Mouse (Mus musculus): ENCODE measurements around the gene Cyp2d9. TPM values are rescaled to one million over a fixed set of nuclear protein-coding genes. Genes with fewer than 3 reads are reported as not detected.
"Not testable (repeated sequence)": the region's sequence is repeated elsewhere in the genome, so short reads cannot be mapped to it uniquely, and the experiment has no call there.

Gene Cyp2d9
- total and polyA plus RNA-seq, 2 experiments from 2014 or later = not detected

DNA sequence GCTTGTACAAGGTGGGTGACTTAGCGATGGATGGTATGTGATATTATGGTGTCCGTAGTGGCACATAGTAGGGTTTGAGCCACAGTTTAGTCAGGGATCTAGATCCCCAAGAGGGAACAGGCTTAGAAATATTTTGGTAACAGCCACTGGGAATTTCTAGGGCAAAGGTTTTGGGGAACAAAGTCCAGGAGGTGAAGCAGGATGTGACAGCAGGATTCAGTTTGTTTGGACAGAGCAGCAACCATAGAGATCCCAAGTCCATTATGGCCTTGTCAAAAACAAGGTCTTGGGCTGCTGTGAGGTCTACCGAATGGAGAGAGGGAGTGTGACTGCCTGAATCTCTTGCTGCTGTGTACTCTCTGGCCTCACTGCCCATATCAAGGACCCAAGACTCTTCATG, 10.4 kb downstream of the Cyp2d9 start:
- H3K27ac ChIP-seq = no peak overlapping the region
- H3K27me3 ChIP-seq (ENCODE audit: insufficient read depth, low read length) = no peaks in the 10 kb centered on the region
- H3K9me3 ChIP-seq (ENCODE audit: low read length) = no peaks in the 10 kb centered on the region
- no peak overlapping the region for H3K4me2 ChIP-seq (ENCODE audit: low read depth, low read length)
- no peaks in the 10 kb centered on the region for H3K36me3 ChIP-seq (ENCODE audit: insufficient read depth, low read length)
- no peak for DNase-seq (ENCODE audit: low spot score)
- H3K9ac ChIP-seq (replicated peaks; ENCODE audit: low read length) = no peak overlapping the region
- WGBS = 93% methylated on average over 3 of the region's 3 CpGs
- no peak for ATAC-seq
- no peak for TF ChIP-seq CTCF (IDR thresholded peaks at IDR 0.05; ENCODE audit: low read depth)
- no peaks in the 10 kb centered on the region for H3K4me1 ChIP-seq (ENCODE audit: insufficient read depth, low read length)
- no peak overlapping the region for H3K4me3 ChIP-seq (ENCODE audit: low read length)

DNA sequence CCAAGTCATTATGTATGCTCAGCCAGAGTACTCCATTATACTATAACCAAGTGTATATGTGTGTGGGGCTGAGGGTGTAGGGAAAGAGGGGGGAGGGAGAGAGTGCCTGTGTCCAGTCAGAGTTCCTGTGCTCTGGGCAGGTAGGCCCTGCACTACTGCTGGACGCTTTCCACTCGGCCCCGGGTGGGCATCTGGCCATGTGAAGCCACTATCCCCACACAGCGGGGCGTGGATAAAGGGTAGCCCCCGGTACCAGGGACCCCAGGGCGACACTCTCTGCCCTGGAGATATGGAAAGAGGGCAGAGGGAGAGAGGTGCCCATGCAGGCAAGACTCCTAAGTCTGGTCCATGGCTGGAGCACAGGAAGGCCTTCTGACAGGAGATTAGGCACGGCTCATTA, 12.0 kb downstream of the Cyp2d9 start:
- Histone ChIP-seq H3K4me1 (ENCODE audit: insufficient read depth, low read length) (no peaks in the 10 kb centered on the region), H3K9ac (replicated peaks; ENCODE audit: low read length) (no peak overlapping the region), H3K4me3 (ENCODE audit: low read length) (no peak overlapping the region), H3K4me2 (ENCODE audit: low read depth, low read length) (no peak overlapping the region), H3K36me3 (ENCODE audit: insufficient read depth, low read length) (no peaks in the 10 kb centered on the region), H3K9me3 (ENCODE audit: low read length) (no peaks in the 10 kb centered on the region), H3K27ac (no peak overlapping the region), H3K27me3 (ENCODE audit: insufficient read depth, low read length) (no peaks in the 10 kb centered on the region)
- no peak for DNase-seq (ENCODE audit: low spot score)
- TF ChIP-seq CTCF (IDR thresholded peaks at IDR 0.05; ENCODE audit: low read depth) = no peak
- 70% methylated on average over 8 of the region's 8 CpGs for WGBS
- ATAC-seq = no peak

DNA sequence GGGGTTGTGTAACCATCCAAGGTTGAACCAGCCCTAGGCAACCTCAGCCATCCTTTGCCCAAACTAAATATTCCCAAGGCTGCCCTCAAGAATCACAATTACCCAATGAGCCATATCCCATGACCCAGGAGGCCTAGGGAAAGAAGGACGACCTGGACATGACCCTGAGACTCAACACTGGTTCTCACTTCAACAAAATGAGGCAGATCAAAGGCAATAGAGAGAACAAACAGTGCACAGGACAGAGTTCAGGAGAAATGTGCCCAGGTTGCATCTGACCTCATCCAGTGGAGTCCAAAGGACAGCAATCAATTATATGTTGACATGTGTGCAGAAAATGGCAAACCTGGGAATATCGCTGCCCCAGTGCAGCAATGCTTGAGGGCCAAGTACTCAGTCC, 16.8 kb downstream of the Cyp2d9 start:
- H3K36me3 ChIP-seq (ENCODE audit: insufficient read depth, low read length); H3K9ac ChIP-seq (replicated peaks; ENCODE audit: low read length); H3K27me3 ChIP-seq (ENCODE audit: insufficient read depth, low read length); ATAC-seq; H3K9me3 ChIP-seq (ENCODE audit: low read length); H3K27ac ChIP-seq; H3K4me1 ChIP-seq (ENCODE audit: insufficient read depth, low read length); H3K4me3 ChIP-seq (ENCODE audit: low read length); DNase-seq (ENCODE audit: low spot score); H3K4me2 ChIP-seq (ENCODE audit: low read depth, low read length): not testable (repeated sequence)
- WGBS = 83% methylated on average over 2 of the region's 2 CpGs

DNA sequence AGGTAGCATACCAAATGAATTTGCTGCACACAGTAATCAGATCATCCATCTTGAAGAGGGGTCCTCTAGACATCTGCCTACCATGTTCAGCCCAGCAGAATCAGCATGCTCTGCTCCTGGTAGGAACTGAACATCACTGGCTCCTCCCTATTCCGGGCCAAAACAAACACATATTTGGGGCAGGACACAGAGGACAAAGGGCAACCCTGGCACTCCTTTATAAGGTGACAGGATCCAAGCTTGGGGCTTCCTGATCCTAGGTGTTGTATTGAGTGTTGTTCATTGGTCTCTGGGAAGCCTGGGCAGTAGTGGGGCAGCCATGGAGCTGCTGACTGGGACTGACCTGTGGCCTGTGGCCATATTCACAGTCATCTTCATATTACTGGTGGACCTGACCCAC, 18.9 kb downstream of the Cyp2d9 start:
- H3K9ac ChIP-seq (replicated peaks; ENCODE audit: low read length); H3K27ac ChIP-seq; H3K4me3 ChIP-seq (ENCODE audit: low read length); H3K4me1 ChIP-seq (ENCODE audit: insufficient read depth, low read length); ATAC-seq; H3K9me3 ChIP-seq (ENCODE audit: low read length); H3K27me3 ChIP-seq (ENCODE audit: insufficient read depth, low read length); H3K36me3 ChIP-seq (ENCODE audit: insufficient read depth, low read length); DNase-seq (ENCODE audit: low spot score); H3K4me2 ChIP-seq (ENCODE audit: low read depth, low read length): not testable (repeated sequence)
- 96% methylated on average over 1 of the region's 1 CpGs for WGBS

DNA sequence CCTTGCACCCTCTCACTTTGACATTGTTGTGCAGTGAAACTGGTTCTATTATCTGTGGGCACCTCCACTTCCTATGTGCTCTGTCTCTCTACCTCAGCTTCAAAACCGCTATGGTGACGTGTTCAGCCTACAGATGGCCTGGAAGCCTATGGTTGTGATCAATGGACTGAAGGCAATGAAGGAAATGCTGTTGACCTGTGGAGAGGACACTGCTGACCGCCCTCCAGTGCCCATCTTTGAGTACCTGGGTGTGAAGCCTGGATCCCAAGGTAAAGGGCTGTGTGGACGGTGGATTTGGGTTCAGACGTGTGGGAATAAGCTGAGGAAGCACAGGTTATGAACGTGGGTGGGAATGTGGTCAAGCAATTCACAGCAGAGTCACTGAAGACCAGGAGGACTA, 20.3 kb downstream of the Cyp2d9 start:
- DNase-seq (ENCODE audit: low spot score); H3K36me3 ChIP-seq (ENCODE audit: insufficient read depth, low read length); H3K9me3 ChIP-seq (ENCODE audit: low read length); H3K4me2 ChIP-seq (ENCODE audit: low read depth, low read length); H3K9ac ChIP-seq (replicated peaks; ENCODE audit: low read length); ATAC-seq; H3K27me3 ChIP-seq (ENCODE audit: insufficient read depth, low read length); H3K4me3 ChIP-seq (ENCODE audit: low read length); H3K4me1 ChIP-seq (ENCODE audit: insufficient read depth, low read length); H3K27ac ChIP-seq: not testable (repeated sequence)
- 91% methylated on average over 6 of the region's 6 CpGs for WGBS

DNA sequence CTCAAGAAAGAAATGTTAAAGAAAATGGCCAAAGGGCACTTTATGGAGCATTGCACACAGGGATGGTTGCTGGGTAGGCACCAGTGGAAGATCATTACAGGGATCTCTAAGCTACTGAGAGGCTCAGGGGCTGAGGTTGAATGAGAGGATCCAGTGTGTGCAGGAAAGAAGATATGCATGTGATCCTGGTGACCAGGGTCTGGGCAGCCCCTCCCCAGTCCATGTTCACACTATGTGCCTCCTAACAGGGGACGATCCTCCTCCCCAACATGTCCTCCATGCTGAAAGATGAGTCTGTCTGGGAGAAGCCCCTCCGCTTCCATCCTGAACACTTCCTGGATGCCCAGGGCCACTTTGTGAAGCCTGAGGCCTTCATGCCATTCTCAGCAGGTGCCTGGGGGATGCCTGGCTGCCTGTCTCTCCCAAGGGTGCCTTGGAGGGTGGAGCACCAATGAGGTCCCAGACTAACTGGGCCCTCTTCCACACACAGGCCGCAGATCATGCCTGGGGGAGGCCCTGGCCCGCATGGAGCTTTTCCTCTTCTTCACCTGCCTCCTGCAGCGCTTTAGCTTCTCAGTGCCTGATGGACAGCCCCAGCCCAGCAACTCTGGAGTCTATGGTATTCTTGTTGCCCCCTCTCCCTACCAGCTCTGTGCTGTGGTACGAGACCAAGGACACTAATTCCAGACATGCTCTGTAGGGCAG, 23.0 kb downstream of the Cyp2d9 start:
- H3K36me3 ChIP-seq (ENCODE audit: insufficient read depth, low read length); H3K4me2 ChIP-seq (ENCODE audit: low read depth, low read length); ATAC-seq; H3K27ac ChIP-seq; H3K27me3 ChIP-seq (ENCODE audit: insufficient read depth, low read length); H3K4me3 ChIP-seq (ENCODE audit: low read length); H3K9me3 ChIP-seq (ENCODE audit: low read length); H3K9ac ChIP-seq (replicated peaks; ENCODE audit: low read length); DNase-seq (ENCODE audit: low spot score); H3K4me1 ChIP-seq (ENCODE audit: insufficient read depth, low read length): not testable (repeated sequence)
- 91% methylated on average over 6 of the region's 6 CpGs for WGBS

DNA sequence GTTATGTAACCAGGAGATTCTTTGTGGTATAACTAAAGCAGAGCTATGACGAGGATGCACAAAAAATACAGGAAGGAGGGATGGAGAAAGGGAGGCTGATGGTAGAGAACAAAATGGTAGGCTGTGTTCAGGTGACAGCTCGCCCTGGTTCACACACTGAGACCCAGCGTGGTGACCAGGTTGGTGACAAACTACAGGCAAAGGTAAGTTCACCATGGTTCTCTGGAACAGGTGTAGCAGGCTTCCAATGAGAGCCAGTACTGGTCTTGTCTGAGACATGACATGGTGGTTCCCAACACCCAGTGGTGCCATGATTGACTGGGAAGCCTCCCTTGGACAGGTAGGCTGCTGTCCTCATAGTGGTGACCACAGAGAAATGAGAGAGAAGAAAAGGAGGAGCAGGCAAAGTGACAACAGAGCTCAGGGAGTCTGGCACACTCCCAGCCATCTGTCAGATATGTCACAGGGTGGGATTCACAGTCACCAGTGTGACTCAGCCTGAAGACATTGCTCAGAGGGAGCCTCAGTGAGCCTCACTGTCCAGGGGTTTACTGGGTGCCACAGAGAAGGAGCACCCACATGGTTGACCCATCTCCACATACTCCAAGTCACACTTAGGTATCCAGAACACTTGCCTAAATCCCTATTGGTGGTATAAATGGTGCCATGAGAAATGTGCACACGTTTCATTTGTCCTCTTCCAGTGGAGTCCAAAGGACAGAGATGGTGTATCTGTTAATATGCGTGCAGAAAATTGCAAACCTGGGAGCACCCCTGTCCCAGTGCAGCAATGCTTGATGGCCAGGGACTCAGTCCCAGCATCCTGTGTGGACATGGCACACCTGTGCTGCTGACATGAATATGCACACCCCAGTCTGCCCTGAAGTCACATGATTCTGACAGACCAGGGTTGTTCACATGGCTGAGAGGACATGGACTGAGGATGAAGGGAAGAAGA, 24.1 kb downstream of the Cyp2d9 start:
- DNase-seq (ENCODE audit: low spot score) (no peak), ATAC-seq (no peak)
- Histone ChIP-seq H3K9ac (replicated peaks; ENCODE audit: low read length) (no peak overlapping the region), H3K27ac (no peak overlapping the region), H3K4me1 (ENCODE audit: insufficient read depth, low read length) (no peaks in the 10 kb centered on the region), H3K4me3 (ENCODE audit: low read length) (no peak overlapping the region), H3K9me3 (ENCODE audit: low read length) (no peaks in the 10 kb centered on the region), H3K4me2 (ENCODE audit: low read depth, low read length) (no peak overlapping the region), H3K27me3 (ENCODE audit: insufficient read depth, low read length) (no peaks in the 10 kb centered on the region), H3K36me3 (ENCODE audit: insufficient read depth, low read length) (no peaks in the 10 kb centered on the region)
- 82% methylated on average over 5 of the region's 5 CpGs for WGBS
- TF ChIP-seq CTCF (IDR thresholded peaks at IDR 0.05; ENCODE audit: low read depth) = no peak

DNA sequence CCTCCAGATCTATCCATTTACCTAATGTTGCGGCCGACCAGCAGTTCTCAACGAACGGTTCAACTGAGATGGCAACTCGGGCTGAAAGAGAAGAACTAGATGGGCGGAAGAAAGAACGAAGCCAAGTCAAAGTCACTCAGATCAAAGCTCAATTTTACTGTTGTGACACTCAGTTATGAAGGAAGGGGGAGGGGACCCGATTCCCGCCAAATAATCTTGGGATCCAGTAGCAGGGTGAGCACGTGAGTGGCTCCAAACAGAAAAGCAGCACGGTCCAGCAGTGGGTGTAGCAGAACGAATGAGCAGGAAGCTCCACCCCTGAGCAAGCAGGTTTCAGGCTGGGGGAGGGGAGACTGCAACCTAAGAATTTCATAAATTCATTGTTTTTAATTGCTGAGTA, 26.0 kb downstream of the Cyp2d9 start:
- WGBS = 83% methylated on average over 12 of the region's 12 CpGs
- H3K27me3 ChIP-seq (ENCODE audit: insufficient read depth, low read length); H3K4me3 ChIP-seq (ENCODE audit: low read length); H3K9ac ChIP-seq (replicated peaks; ENCODE audit: low read length); ATAC-seq; H3K4me2 ChIP-seq (ENCODE audit: low read depth, low read length); H3K4me1 ChIP-seq (ENCODE audit: insufficient read depth, low read length); H3K36me3 ChIP-seq (ENCODE audit: insufficient read depth, low read length); H3K9me3 ChIP-seq (ENCODE audit: low read length); DNase-seq (ENCODE audit: low spot score); H3K27ac ChIP-seq: not testable (repeated sequence)

All from hindbrain, postnatal 0 days (tissue).